Mouse (Mus musculus) spleen, adult 2 months (tissue): ENCODE data around the gene Pawr. TPM values are rescaled to one million over a fixed set of nuclear protein-coding genes. Genes with fewer than 3 reads are reported as not detected.

ENCODE experiments used
- DNase-seq, 2 experiments: peaks; one replicate each; pipeline versions ENCODE4 v3.0.0 to v3.0.0-alpha.2; 2012 to 2021; ENCODE audit warnings: low spot score in 2 of 2, low read depth in 1 of 2
- H3K27ac ChIP-seq: fragments of 200-500 bp; 2 replicates; pipeline ENCODE4 v1.5.1; 2012; ENCODE audit warnings: low read length, inconsistent platforms; ENCODE audit not compliant: insufficient read depth
- H3K27me3 ChIP-seq: fragments of 200-500 bp; 2 replicates; pipeline ENCODE4 v1.6.1; 2012; ENCODE audit warnings: mild to moderate bottlenecking, moderate library complexity, low read length, inconsistent platforms; ENCODE audit not compliant: control insufficient read depth, insufficient read depth
- H3K36me3 ChIP-seq: fragments of 200-500 bp; 2 replicates; pipeline ENCODE4 v1.6.1; 2012; ENCODE audit warnings: mild to moderate bottlenecking, low read length, inconsistent platforms; ENCODE audit not compliant: control insufficient read depth, insufficient read depth
- H3K4me1 ChIP-seq: fragments of 200-500 bp; 2 replicates; pipeline ENCODE4 v1.6.1; 2011; ENCODE audit warnings: inconsistent platforms; ENCODE audit not compliant: control insufficient read depth, insufficient read depth, insufficient read length
- H3K4me3 ChIP-seq: fragments of 200-500 bp; 2 replicates; pipeline ENCODE4 v1.5.1; 2011; ENCODE audit warnings: mild to moderate bottlenecking, inconsistent platforms; ENCODE audit not compliant: insufficient read depth, insufficient read length; ENCODE audit errors: extremely low read depth
- CTCF ChIP-seq: fragments of 200-500 bp; IDR thresholded peaks from 2 replicates; pipeline ENCODE4 v1.5.1; 2011; ENCODE audit warnings: mild to moderate bottlenecking, inconsistent platforms; ENCODE audit not compliant: insufficient read depth, insufficient read length, insufficient replicate concordance; ENCODE audit errors: extremely low read depth
- POLR2A ChIP-seq: fragments of 200-500 bp; IDR thresholded peaks from 2 replicates; pipeline ENCODE4 v1.6.1; 2011; ENCODE audit warnings: low read depth, low read length, inconsistent platforms
- WGBS: fragments of 180-500 bp; shearing (Covaris S2); methylation state at CpG from one replicate; pipeline ENCODE4 v1.1.7; 2018; 5-methylcytosine and 5-hydroxymethylcytosine counted together
- polyA plus RNA-seq: library from polyadenylated mRNA; depleted of rRNA; stranded (reverse); fragments of >200 nt; gene quantifications from 2 replicates; pipeline ENCODE4 v1.2.3, GENCODE M21; 2012; rRNA removed

Gene Pawr
- polyA plus RNA-seq, 1 experiment, result 3.5 TPM

GRCm38 (mm10) chr10:108454691-108455117, 122.8 kb downstream of the Pawr start:
- H3K27ac ChIP-seq, result no peak overlapping the region
- no peak for TF ChIP-seq POLR2A
- TF ChIP-seq CTCF, result no peak
- H3K36me3 ChIP-seq, result no peaks in the 10 kb centered on the region
- no peaks in the 10 kb centered on the region for H3K4me1 ChIP-seq
- DNase-seq, result no peak
- no peak overlapping the region for H3K4me3 ChIP-seq
- WGBS, result 90% methylated on average over 11 of the region's 11 CpGs
- H3K27me3 ChIP-seq, result no peaks in the 10 kb centered on the region

- H3K27me3 ChIP-seq, result no peaks in the 10 kb centered on the region
- no peak overlapping the region for H3K4me3 ChIP-seq
- 90% methylated on average over 10 of the region's 10 CpGs for WGBS
- H3K36me3 ChIP-seq, result no peaks in the 10 kb centered on the region
- no peaks in the 10 kb centered on the region for H3K4me1 ChIP-seq
- TF ChIP-seq CTCF (no peak), POLR2A (no peak)
- H3K27ac ChIP-seq, result no peak overlapping the region
- no peak for DNase-seq
These were observed 123.3 kb downstream of the Pawr start for GRCm38 (mm10) chr10:108455204-108455603.

- no peaks in the 10 kb centered on the region for H3K36me3 ChIP-seq
- 89% methylated on average over 2 of the region's 2 CpGs for WGBS
- DNase-seq, result no peak
- H3K4me1 ChIP-seq, result no peaks in the 10 kb centered on the region
- H3K27me3 ChIP-seq, result no peaks in the 10 kb centered on the region
- TF ChIP-seq POLR2A (no peak), CTCF (no peak)
- H3K4me3 ChIP-seq, result no peak overlapping the region
- H3K27ac ChIP-seq, result no peak overlapping the region
These were observed 124.0 kb downstream of the Pawr start for GRCm38 (mm10) chr10:108455883-108456282.

GRCm38 (mm10) chr10:108457054-108457453, 125.1 kb downstream of the Pawr start:
- WGBS, result 96% methylated on average over 2 of the region's 2 CpGs
- no peak for TF ChIP-seq POLR2A
- TF ChIP-seq CTCF, result no peak

GRCm38 (mm10) chr10:108461862-108462261, 129.9 kb downstream of the Pawr start:
- no peaks in the 10 kb centered on the region for H3K4me1 ChIP-seq
- no peak for DNase-seq
- TF ChIP-seq POLR2A (no peak), CTCF (no peak)
- H3K4me3 ChIP-seq, result no peak overlapping the region
- no peak overlapping the region for H3K27ac ChIP-seq
- H3K27me3 ChIP-seq, result no peaks in the 10 kb centered on the region
- H3K36me3 ChIP-seq, result no peaks in the 10 kb centered on the region
- 68% methylated on average over 2 of the region's 2 CpGs for WGBS

More at GRCm38 (mm10) chr10:108457054-108457453, 125.1 kb downstream of the Pawr start:
- no peak for DNase-seq
- H3K36me3 ChIP-seq, result no peaks in the 10 kb centered on the region
- H3K4me3 ChIP-seq, result no peak overlapping the region
- no peaks in the 10 kb centered on the region for H3K4me1 ChIP-seq
- no peaks in the 10 kb centered on the region for H3K27me3 ChIP-seq
- no peak overlapping the region for H3K27ac ChIP-seq

Other genes with a start within 250 kb of the Pawr start
- 13.6 and 14.6 TPM in 2 replicates for gene Ppp1r12a, start 169.9 kb upstream of the Pawr start, polyA plus RNA-seq